Mouse (Mus musculus) 416B (cell line): ENCODE results near the gene Ppp2r5a.

Experiments
- DNase-seq: peaks from one replicate; pipeline ENCODE4 v3.0.0; 2011; ENCODE audit warnings: low read depth

Gene Ppp2r5a

DNA sequence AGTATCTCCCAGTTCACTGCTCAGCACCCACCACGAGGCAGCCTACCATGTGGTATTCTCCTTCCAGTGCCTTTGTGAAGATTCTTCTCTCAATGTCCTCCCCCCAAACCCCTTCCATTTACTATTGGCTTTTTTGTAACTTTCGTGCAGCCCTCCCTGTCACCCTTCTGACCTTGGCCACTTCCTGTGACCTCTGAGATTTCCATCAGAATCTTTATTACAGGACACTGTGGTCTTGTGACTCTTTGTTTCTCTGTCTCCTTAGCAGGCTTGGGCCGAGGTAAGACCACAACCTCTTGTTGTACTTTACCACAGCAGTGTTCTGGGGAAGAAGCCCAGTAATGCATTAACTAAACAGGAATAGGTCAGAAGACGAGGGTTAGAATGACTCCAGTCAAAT lies 15.9 kb upstream of the Ppp2r5a start:
- peak; percentile 35 for DNase-seq

DNA sequence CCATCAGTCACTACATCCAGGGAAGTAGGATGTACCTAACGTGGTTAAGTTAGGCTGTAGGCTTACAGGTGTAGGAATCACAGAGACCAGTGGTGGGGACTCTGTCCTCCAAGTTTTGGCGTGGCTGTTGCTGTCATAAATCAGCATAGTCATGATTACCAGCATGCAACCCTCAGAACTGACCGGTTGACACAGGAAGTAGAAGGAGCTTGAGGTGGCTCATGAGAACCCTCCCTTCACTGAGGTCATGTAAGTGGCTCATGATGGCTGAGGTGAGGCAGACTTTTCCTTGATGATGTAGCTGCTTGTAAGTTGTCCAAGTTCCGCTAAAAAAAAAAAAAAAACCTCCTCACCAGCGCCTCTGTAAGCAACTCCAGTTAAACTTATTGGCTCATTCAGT lies 14.0 kb upstream of the Ppp2r5a start:
- peak; percentile 56 for DNase-seq

DNA sequence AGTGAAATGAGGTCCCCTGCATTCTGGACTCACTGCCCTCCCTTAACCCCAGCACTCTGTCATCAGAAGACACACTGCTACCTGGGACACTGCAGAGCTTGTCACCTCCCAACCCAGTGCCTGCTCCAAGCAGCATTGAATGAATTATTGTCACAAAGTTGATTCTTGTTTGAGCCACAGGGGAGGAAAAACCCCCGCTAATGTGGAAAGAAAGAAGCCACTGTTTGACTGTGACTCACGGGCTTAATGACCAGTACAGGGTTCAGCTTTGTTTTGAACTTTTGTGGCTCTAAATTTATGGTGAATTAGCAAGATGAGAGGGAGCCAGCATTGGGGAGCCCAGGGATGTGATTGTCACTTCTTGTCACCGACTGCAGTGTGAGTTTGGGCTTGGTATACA lies 13.5 kb upstream of the Ppp2r5a start:
- DNase-seq: no peak

- no peak for DNase-seq
These were observed 11.4 kb upstream of the Ppp2r5a start for GRCm38 (mm10) chr1:191414432-191414831.

GRCm38 (mm10) chr1:191413691-191414415 lies 10.8 kb upstream of the Ppp2r5a start:
- DNase-seq: no peak

GRCm38 (mm10) chr1:191410294-191411036 lies 7.4 kb upstream of the Ppp2r5a start:
- no peak for DNase-seq

DNA sequence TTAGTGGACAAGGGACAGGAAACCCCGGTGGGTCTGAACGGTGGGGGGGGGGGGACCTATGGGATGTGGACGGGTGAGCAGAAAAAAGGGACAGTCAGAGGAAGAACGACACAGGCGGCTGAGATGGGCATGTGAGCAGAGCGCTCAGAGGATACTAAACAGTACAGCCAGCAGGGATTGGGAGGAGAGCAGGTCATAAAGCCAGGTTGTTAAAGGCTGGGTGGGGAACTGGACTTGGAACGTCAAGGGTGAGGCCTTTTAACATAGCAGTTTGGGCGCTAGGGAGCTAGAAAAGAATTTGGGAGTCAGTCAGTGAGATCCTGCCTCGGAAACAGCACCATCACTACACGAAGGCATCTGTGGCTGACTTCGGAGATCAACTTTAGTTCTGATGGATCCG lies 4.2 kb upstream of the Ppp2r5a start:
- DNase-seq: no peak

- no peak for DNase-seq
These were observed 3.4 kb upstream of the Ppp2r5a start for GRCm38 (mm10) chr1:191406516-191406915.

GRCm38 (mm10) chr1:191404721-191405329 lies 1.8 kb upstream of the Ppp2r5a start:
- no peak for DNase-seq

- no peak for DNase-seq
These were observed 1.2 kb upstream of the Ppp2r5a start for GRCm38 (mm10) chr1:191404301-191404700.

GRCm38 (mm10) chr1:191402506-191402905 lies 566 bp downstream of the Ppp2r5a start:
- peak; percentile 20 for DNase-seq

DNA sequence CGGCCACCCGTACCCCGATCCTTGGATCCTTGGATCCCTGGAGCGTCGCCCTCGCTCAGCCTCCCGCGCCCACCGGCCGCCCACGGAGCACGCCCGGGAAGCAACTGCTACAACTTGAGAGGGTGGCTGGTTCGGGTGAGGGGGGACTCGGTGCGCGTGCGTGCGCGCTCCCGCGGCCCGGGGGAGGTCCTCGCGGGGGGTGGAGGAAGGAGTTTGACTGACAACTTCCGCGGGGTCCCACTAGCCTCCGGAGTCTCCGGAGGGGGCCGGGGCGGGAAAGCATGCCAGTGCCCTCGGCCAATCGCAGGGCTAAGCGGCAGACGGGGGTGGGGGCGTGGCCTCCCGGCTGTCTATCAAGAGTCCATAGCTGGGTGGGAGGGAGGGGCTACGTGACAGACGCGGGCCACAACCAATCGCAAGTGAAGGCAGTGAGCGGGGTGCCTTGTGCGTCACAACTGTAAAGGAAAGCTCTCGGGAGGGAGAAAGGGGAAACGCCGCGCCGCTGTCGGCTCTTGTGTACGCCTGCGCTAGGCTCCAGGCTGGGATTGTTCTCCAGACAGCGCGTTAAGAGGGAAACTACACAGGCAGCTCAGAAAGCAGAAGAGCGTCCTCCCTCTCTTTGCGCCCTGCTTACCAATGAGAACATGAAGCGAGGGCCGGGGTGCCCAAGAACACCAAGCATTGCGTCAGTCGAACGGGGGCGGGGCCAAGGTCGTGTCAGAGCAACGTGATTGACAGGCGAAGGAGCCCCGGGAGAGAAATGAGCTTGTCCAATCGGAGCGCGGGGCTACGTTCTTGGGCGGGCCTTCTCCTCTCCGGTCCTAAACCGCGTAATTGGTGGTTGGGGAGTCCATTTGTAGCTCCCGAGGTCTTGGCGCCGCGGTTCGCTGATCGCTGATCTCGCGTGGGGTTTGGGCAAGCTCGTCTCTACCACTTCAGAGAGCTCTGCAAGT lies 5.9 kb downstream of the Ppp2r5a start:
- DNase-seq: peak; percentile 99

GRCm38 (mm10) chr1:191396446-191396845 lies 6.6 kb downstream of the Ppp2r5a start:
- DNase-seq: no peak

- DNase-seq: peak; percentile 33
These were observed 7.1 kb downstream of the Ppp2r5a start for GRCm38 (mm10) chr1:191395871-191396433.

DNA sequence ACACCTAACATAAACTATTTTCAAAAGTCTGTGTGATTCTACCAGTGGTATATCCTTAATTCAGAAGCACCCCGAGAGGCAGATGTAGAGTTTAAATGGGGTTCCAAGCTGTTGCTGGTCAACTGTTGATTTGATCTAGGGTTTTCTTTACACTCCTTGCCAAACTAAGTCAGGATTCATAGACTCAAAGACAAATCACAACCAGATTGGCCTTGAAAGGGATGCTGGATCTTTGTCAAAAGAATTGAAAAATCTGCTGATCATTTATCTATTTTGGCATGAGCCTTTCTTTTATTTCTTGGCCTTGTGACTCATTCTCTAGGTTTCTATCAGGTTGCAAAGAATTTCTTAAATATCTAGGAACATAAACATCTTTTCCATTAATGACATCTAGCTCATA lies 7.9 kb downstream of the Ppp2r5a start:
- no peak for DNase-seq

DNA sequence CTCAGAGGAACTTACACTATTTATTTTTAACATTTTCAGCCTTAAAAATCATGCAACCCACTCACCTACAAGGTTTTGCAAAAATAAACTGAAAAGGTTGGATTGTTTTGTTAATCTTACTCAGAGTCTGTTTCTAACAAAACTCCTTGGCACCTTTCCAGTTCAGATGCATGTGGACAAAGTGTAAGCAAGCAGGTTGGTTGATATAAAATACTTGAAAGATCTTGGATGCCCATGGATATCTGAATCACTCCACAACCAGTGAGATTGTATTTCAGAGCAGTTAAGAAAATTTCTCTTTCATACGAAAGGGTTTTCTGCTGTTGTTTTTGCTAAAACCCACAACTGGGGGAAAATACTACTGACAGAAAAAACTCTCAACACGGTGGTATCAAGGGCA lies 8.9 kb downstream of the Ppp2r5a start:
- peak; percentile 53 for DNase-seq

DNA sequence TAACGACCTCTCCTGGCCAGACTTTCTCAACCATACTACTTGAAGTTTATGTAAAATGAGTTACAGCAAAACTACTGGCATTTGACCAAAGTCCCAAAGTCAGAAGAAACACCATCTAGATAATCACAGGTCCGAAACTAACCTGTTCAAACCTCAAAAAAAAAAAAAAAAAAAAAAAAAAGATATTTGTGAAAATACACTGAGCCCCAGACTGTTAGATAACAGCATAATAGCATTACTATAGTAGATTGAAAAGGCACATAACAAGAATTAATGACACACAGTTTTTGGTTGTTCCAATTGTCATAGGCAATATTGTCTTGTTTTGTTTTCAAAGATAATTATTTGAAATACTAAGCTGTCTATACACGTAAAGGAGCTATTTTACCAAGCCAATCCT lies 9.5 kb downstream of the Ppp2r5a start:
- no peak for DNase-seq

DNA sequence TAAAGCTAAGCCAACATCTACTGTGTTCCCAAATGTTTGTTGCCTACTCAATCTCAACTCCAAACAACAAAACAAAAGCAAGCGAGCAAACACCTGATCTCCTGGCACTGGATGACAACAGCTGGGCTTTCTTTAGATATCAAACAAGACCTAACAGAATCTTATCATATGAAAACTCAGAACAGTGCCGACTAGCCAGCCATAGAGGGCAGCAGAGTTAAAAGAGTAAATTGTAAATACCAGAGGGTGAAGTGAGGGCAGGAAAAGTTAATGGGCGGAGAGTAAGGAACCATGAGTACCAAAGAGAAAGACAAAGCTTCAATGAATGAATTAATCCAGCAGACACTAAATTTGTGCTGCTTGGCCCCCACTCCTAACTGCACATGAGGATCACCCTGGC lies 11.8 kb downstream of the Ppp2r5a start:
- peak; percentile 83 for DNase-seq

GRCm38 (mm10) chr1:191384786-191385430 lies 18.2 kb downstream of the Ppp2r5a start:
- DNase-seq: no peak

GRCm38 (mm10) chr1:191381955-191382736 lies 20.9 kb downstream of the Ppp2r5a start:
- peak; percentile 44 for DNase-seq
